Mouse (Mus musculus) liver, adult 2 months (tissue): Measurements from ENCODE around the gene Cc2d1a.

Source experiments
- CTCF ChIP-seq: fragments of 200-500 bp; IDR thresholded peaks from 2 replicates; pipeline ENCODE4 v1.5.1; 2011; ENCODE audit warnings: low read depth, low read length, control low read depth
- POLR2A ChIP-seq: fragments of 200-500 bp; IDR thresholded peaks from 2 replicates; pipeline ENCODE4 v1.6.1; 2011; ENCODE audit warnings: low read length, control low read depth; ENCODE audit not compliant: insufficient read depth; ENCODE audit errors: extremely low read depth

- TF ChIP-seq CTCF (peak; percentile 65), POLR2A (no peak)
Observed at GRCm38 (mm10) chr8:84173861-84174260, 26.1 kb upstream of the Cc2d1a start.
